Mouse (Mus musculus) CD4-positive, CD25-positive, alpha-beta regulatory T cell (primary cell): Measurements from ENCODE around the gene Prl2a1. TPM values are rescaled to one million over a fixed set of nuclear protein-coding genes. Genes with fewer than 3 reads are reported as not detected.

ENCODE experiments used
- polyA plus RNA-seq: library from polyadenylated mRNA; unstranded; fragments of 100-300 nt; shearing (Covaris generic); gene quantifications from one replicate; pipeline ENCODE4 v1.2.1, GENCODE M21; 2017

Prl2a1 gene
- polyA plus RNA-seq, result not detected

DNA sequence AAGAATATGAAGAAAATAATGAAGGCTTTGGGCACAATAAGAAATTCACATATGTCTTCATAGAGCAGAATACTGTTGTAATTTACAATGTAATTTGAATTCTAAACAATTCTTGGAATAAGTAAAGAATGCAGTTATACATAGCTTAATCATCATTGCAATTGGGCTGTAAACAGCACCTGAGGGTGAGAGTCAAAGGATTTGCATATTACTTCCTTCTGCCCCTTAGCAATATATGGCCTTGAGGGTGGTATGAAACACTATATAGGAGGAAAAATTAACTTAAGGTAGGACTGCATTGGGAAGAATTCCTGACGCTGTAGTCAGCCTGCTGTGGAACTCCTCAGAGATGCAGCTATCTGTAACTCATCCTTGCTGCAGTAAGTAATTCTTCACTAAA lies at the start of gene Prl2a1:
Gene Prl2a1, plus strand, starts transcription at position 301 of the 400 bp plus-strand sequence.

DNA sequence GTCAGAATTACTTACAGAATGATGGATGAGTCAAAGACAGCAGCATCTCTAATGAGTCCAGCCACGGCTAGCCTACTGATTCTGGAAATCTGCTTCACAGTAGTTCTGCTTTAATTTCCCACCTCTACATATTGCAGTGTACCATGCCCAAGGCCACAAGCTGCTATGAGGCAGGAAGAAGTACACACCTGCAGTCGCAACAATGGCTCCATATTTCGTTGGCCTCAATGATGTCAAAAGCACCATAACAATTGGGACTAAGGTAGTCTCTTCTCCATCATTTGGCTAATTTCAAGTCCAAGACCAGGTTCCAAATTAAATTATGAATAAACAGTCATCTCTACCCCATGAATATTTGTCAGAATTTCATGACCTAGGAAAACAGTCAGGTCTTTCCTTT lies 20.8 kb upstream of the Prl2a1 start, which contains the start of gene Prl7c1:
Gene Prl7c1, minus strand, starts transcription at position 101 of the 400 bp plus-strand sequence.

DNA sequence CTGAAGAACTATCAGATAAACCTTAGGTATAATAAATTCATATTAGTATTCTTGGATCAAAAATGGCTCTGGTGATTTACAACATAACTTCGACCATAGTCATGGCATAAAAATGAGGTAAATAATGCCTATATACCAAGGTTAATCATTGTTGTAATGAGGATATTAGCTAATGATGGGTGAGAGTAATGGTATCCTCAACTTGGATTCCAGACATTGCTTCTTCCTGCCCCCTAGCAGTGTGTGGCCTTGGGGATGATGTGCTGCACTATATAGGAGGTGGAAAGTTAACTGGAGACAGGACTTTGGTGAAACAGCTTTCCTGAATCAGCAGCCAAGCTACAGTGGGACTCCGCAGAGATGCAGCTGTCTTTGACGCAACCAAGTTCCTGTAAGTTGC lies 47.6 kb downstream of the Prl2a1 start, which contains the start of gene Prl2c1:
Gene Prl2c1, plus strand, starts transcription at position 301 of the 400 bp plus-strand sequence.

Other genes starting within 250 kb of the Prl2a1 start
- gene Prl8a9, start 237.0 kb upstream of the Prl2a1 start, polyA plus RNA-seq, result not detected
- gene Prl8a1, start 219.5 kb upstream of the Prl2a1 start, polyA plus RNA-seq, result not detected
- gene Prl7b1, start 191.1 kb upstream of the Prl2a1 start, polyA plus RNA-seq, result not detected
- not detected for gene Prl7a1, start 159.2 kb upstream of the Prl2a1 start, polyA plus RNA-seq
- gene Prl7a2, start 133.6 kb upstream of the Prl2a1 start, polyA plus RNA-seq, result 0.14 TPM
- gene Prl7d1, start 84.9 kb upstream of the Prl2a1 start, polyA plus RNA-seq, result not detected
- gene Prl7c1, start 20.9 kb upstream of the Prl2a1 start, polyA plus RNA-seq, result not detected
- gene Prl2c1, start 47.7 kb downstream of the Prl2a1 start, polyA plus RNA-seq, result 0.22 TPM
- gene Prl4a1, start 214.6 kb downstream of the Prl2a1 start, polyA plus RNA-seq, result not detected